Mouse (Mus musculus): ENCODE results near the gene Esr1. TPM values are rescaled to one million over a fixed set of nuclear protein-coding genes. Genes with fewer than 3 reads are reported as not detected.
A peak's percentile ranks its signal among the peaks of the same experiment; 100 is the strongest.
"Not testable (repeated sequence)": the region's sequence is repeated elsewhere in the genome, so short reads cannot be mapped to it uniquely, and the experiment has no call there.

Esr1 gene
- polyA plus RNA-seq, 1 experiment from 2014 or later = 0.24 TPM

DNA sequence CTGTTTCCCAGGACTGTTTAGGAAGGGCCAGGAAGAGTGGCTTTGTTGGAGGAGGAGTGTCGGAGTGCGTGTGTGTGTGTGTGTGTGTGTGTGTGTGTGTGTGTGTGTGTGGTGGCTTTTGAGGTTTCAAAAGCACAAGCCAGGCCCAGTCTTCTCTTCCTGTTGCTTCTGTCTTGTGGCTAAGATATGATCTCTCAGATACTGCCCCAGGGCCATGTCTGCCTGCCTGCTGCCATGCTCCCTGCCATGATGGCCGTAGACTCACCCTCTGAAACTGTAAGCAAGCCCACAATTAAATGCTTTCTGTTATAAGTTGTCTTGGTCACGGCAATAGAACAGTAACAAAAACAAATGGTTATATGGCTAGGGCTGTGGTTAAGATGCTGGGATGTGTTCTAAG is 14.2 kb upstream of the Esr1 start:
- no peaks in the 10 kb centered on the region for H3K36me3 ChIP-seq (ENCODE audit: control insufficient read depth, insufficient read depth)
- H3K4me2 ChIP-seq (ENCODE audit: low read length) = no peak overlapping the region
- 89% methylated on average over 4 of the region's 4 CpGs for WGBS
- ATAC-seq = no peak
- no peak overlapping the region for H3K9ac ChIP-seq (replicated peaks; ENCODE audit: low read depth, low read length)
- no peak overlapping the region for H3K27ac ChIP-seq (ENCODE audit: low read length)
- no peaks in the 10 kb centered on the region for H3K27me3 ChIP-seq (replicated peaks; ENCODE audit: control insufficient read depth, insufficient read depth, low read length)
- no peaks in the 10 kb centered on the region for H3K9me3 ChIP-seq (ENCODE audit: control insufficient read depth, low read length)
- no peak overlapping the region for H3K4me3 ChIP-seq (replicated peaks; ENCODE audit: low read length)
- no peaks in the 10 kb centered on the region for H3K4me1 ChIP-seq (replicated peaks; ENCODE audit: control insufficient read depth, insufficient read depth, low read length)

DNA sequence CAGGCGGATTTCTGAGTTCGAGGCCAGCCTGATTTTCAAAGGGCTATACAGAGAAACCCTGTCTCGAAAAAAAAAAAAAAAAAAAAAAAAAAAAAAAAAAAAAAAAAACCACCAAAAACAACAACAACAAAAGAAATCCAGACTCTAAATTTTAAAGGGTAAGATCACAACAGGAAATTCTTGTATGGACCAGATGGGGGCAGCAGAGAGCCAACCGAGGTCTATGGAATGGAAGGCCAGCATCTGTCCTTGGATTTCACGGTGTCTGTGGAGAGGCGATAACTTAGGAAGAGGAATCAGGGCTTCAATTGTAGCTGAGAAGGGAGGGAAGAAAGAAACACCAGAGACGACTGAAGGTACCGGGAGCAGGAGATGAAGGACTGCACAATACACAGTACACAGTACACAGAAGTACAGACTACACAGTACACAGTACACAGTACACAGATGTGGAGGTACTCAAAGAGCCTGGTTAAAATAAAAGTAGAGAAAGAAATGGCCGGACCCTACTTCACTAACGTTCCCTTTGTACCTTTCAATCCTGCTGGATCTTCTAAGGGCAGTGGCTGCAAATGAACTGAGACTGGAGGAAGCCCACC is 13.1 kb upstream of the Esr1 start:
- WGBS = 67% methylated on average over 10 of the region's 10 CpGs
- no peak overlapping the region for H3K27ac ChIP-seq (ENCODE audit: low read length)
- H3K4me3 ChIP-seq (replicated peaks; ENCODE audit: low read length) = no peak overlapping the region
- H3K4me1 ChIP-seq (replicated peaks; ENCODE audit: control insufficient read depth, insufficient read depth, low read length) = no peaks in the 10 kb centered on the region
- H3K9me3 ChIP-seq (ENCODE audit: control insufficient read depth, low read length) = no peaks in the 10 kb centered on the region
- no peaks in the 10 kb centered on the region for H3K36me3 ChIP-seq (ENCODE audit: control insufficient read depth, insufficient read depth)
- H3K9ac ChIP-seq (replicated peaks; ENCODE audit: low read depth, low read length) = no peak overlapping the region
- no peak; the same call in 1 of the 2 replicates for ATAC-seq
- no peak overlapping the region for H3K4me2 ChIP-seq (ENCODE audit: low read length)
- no peaks in the 10 kb centered on the region for H3K27me3 ChIP-seq (replicated peaks; ENCODE audit: control insufficient read depth, insufficient read depth, low read length)

- Histone ChIP-seq H3K9ac (replicated peaks; ENCODE audit: low read depth, low read length) (no peak overlapping the region), H3K4me3 (replicated peaks; ENCODE audit: low read length) (no peak overlapping the region), H3K27me3 (replicated peaks; ENCODE audit: control insufficient read depth, insufficient read depth, low read length) (no peaks in the 10 kb centered on the region), H3K4me2 (ENCODE audit: low read length) (no peak overlapping the region), H3K36me3 (ENCODE audit: control insufficient read depth, insufficient read depth) (no peaks in the 10 kb centered on the region), H3K9me3 (ENCODE audit: control insufficient read depth, low read length) (no peaks in the 10 kb centered on the region), H3K4me1 (replicated peaks; ENCODE audit: control insufficient read depth, insufficient read depth, low read length) (no peaks in the 10 kb centered on the region), H3K27ac (ENCODE audit: low read length) (no peak overlapping the region)
- ATAC-seq = peak; percentile 64
- 74% methylated on average over 12 of the region's 12 CpGs for WGBS
Measured at GRCm38 (mm10) chr10:4598916-4599315, 12.5 kb upstream of the Esr1 start.

- no peaks in the 10 kb centered on the region for H3K4me1 ChIP-seq (replicated peaks; ENCODE audit: control insufficient read depth, insufficient read depth, low read length)
- no peak for ATAC-seq
- 82% methylated on average over 4 of the region's 4 CpGs for WGBS
- no peaks in the 10 kb centered on the region for H3K36me3 ChIP-seq (ENCODE audit: control insufficient read depth, insufficient read depth)
- no peak overlapping the region for H3K4me3 ChIP-seq (replicated peaks; ENCODE audit: low read length)
- H3K9ac ChIP-seq (replicated peaks; ENCODE audit: low read depth, low read length) = no peak overlapping the region
- no peak overlapping the region for H3K4me2 ChIP-seq (ENCODE audit: low read length)
- no peaks in the 10 kb centered on the region for H3K9me3 ChIP-seq (ENCODE audit: control insufficient read depth, low read length)
- H3K27ac ChIP-seq (ENCODE audit: low read length) = no peak overlapping the region
- no peaks in the 10 kb centered on the region for H3K27me3 ChIP-seq (replicated peaks; ENCODE audit: control insufficient read depth, insufficient read depth, low read length)
Measured at GRCm38 (mm10) chr10:4599591-4599990, 11.8 kb upstream of the Esr1 start.

- H3K27me3 ChIP-seq (replicated peaks; ENCODE audit: control insufficient read depth, insufficient read depth, low read length) = no peaks in the 10 kb centered on the region
- H3K4me1 ChIP-seq (replicated peaks; ENCODE audit: control insufficient read depth, insufficient read depth, low read length) = no peaks in the 10 kb centered on the region
- ATAC-seq = no peak
- no peak overlapping the region for H3K27ac ChIP-seq (ENCODE audit: low read length)
- no peaks in the 10 kb centered on the region for H3K36me3 ChIP-seq (ENCODE audit: control insufficient read depth, insufficient read depth)
- 76% methylated on average over 2 of the region's 2 CpGs for WGBS
- H3K9me3 ChIP-seq (ENCODE audit: control insufficient read depth, low read length) = no peaks in the 10 kb centered on the region
- no peak overlapping the region for H3K9ac ChIP-seq (replicated peaks; ENCODE audit: low read depth, low read length)
- H3K4me3 ChIP-seq (replicated peaks; ENCODE audit: low read length) = no peak overlapping the region
- no peak overlapping the region for H3K4me2 ChIP-seq (ENCODE audit: low read length)
Measured at GRCm38 (mm10) chr10:4600796-4601474, 10.5 kb upstream of the Esr1 start.

DNA sequence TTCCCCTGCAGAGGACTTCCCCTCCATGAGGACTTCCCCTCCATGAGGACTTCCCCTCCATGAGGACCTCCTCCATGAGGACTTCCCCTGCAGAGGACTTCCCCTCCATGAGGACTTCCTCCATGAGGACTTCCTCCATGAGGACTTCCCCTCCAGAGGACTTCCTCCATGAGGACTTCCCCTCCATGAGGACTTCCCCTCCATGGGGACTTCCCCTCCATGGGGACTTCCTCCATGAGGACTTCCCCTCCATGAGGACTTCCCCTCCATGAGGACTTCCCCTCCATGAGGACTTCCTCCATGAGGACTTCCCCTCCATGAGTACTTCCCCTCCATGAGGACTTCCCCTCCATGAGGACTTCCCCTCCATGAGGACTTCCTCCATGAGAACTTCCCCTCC is 9.8 kb upstream of the Esr1 start:
- H3K36me3 ChIP-seq (ENCODE audit: control insufficient read depth, insufficient read depth); ATAC-seq; H3K27me3 ChIP-seq (replicated peaks; ENCODE audit: control insufficient read depth, insufficient read depth, low read length): not testable (repeated sequence)

GRCm38 (mm10) chr10:4602466-4602865 is 8.9 kb upstream of the Esr1 start:
- 76% methylated on average over 4 of the region's 4 CpGs for WGBS
- H3K9ac ChIP-seq (replicated peaks; ENCODE audit: low read depth, low read length) = no peak overlapping the region
- ATAC-seq = no peak
- H3K4me1 ChIP-seq (replicated peaks; ENCODE audit: control insufficient read depth, insufficient read depth, low read length) = no peaks in the 10 kb centered on the region
- no peaks in the 10 kb centered on the region for H3K36me3 ChIP-seq (ENCODE audit: control insufficient read depth, insufficient read depth)
- no peak overlapping the region for H3K4me3 ChIP-seq (replicated peaks; ENCODE audit: low read length)
- H3K9me3 ChIP-seq (ENCODE audit: control insufficient read depth, low read length) = no peaks in the 10 kb centered on the region
- no peak overlapping the region for H3K27ac ChIP-seq (ENCODE audit: low read length)
- H3K27me3 ChIP-seq (replicated peaks; ENCODE audit: control insufficient read depth, insufficient read depth, low read length) = no peaks in the 10 kb centered on the region
- H3K4me2 ChIP-seq (ENCODE audit: low read length) = no peak overlapping the region

More for the DNA sequence above, 9.8 kb upstream of the Esr1 start:
- not testable (repeated sequence) for H3K27ac ChIP-seq (ENCODE audit: low read length); H3K4me2 ChIP-seq (ENCODE audit: low read length); H3K4me3 ChIP-seq (replicated peaks; ENCODE audit: low read length); H3K9ac ChIP-seq (replicated peaks; ENCODE audit: low read depth, low read length); H3K4me1 ChIP-seq (replicated peaks; ENCODE audit: control insufficient read depth, insufficient read depth, low read length); H3K9me3 ChIP-seq (ENCODE audit: control insufficient read depth, low read length)

DNA sequence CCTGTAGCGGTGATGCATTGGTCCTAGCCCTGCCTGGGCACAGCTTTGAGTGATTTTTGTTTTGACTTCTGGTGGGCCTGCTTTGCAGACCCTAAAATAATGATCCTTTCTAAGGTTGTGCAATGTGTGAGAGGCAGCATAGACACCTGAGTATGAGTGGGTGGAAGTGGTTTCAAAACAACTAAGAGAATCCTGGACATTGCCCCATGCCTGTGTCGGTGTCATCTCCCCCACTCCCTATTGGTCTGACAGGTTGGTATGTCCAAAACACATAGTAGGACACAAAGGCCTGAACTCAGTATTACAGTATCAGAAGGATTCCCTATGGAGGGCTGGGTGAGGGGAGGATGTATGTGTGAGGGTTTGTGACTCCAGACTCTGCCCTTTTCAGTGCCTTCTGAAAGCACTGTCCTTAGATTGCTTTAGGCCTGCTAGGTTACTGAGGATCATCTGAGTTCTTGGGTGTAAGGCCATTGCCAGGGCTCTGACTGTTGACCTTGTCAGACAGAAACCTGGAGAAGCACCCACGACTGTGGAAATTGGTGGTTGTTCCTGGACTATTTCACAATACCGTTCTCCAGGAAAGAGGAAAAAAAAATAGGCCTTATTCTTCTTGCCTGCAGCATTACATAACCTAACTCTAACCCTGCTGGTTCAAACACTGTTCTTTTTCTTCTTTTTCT is 6.7 kb upstream of the Esr1 start:
- WGBS = 91% methylated on average over 4 of the region's 4 CpGs
- H3K27me3 ChIP-seq (replicated peaks; ENCODE audit: control insufficient read depth, insufficient read depth, low read length) = no peaks in the 10 kb centered on the region
- no peak for ATAC-seq
- H3K4me2 ChIP-seq (ENCODE audit: low read length) = no peak overlapping the region
- no peaks in the 10 kb centered on the region for H3K36me3 ChIP-seq (ENCODE audit: control insufficient read depth, insufficient read depth)
- H3K27ac ChIP-seq (ENCODE audit: low read length) = no peak overlapping the region
- H3K4me1 ChIP-seq (replicated peaks; ENCODE audit: control insufficient read depth, insufficient read depth, low read length) = no peaks in the 10 kb centered on the region
- no peaks in the 10 kb centered on the region for H3K9me3 ChIP-seq (ENCODE audit: control insufficient read depth, low read length)
- no peak overlapping the region for H3K4me3 ChIP-seq (replicated peaks; ENCODE audit: low read length)
- H3K9ac ChIP-seq (replicated peaks; ENCODE audit: low read depth, low read length) = no peak overlapping the region

DNA sequence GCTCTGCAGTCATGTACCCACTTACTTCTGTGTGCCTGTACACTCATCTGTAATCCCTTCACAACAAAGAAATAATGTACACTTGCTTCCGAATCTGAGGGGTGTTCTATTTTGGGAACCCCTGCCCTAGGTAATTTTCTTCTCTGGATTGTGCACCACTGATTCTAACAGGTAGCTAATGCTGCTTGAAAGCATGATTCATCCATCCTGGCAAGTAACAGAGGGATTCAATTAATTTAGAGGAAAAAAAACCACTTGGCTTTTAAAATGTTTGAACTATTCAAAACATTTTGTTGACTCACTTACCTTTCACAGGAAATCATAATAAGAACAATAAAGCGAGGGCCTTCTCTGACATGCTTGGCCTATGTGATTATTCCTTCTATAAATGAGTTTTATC is 1.2 kb upstream of the Esr1 start:
- Histone ChIP-seq H3K27me3 (replicated peaks; ENCODE audit: control insufficient read depth, insufficient read depth, low read length) (no peaks in the 10 kb centered on the region), H3K4me1 (replicated peaks; ENCODE audit: control insufficient read depth, insufficient read depth, low read length) (no peaks in the 10 kb centered on the region), H3K9me3 (ENCODE audit: control insufficient read depth, low read length) (no peaks in the 10 kb centered on the region), H3K4me2 (ENCODE audit: low read length) (no peak overlapping the region), H3K36me3 (ENCODE audit: control insufficient read depth, insufficient read depth) (no peaks in the 10 kb centered on the region), H3K4me3 (replicated peaks; ENCODE audit: low read length) (no peak overlapping the region), H3K9ac (replicated peaks; ENCODE audit: low read depth, low read length) (no peak overlapping the region), H3K27ac (ENCODE audit: low read length) (no peak overlapping the region)
- WGBS = 79% methylated on average over 2 of the region's 2 CpGs
- no peak for ATAC-seq

Measured in forebrain, embryonic 16.5 days (tissue).